Mouse (Mus musculus): ENCODE measurements around the gene Zic1.

DNA sequence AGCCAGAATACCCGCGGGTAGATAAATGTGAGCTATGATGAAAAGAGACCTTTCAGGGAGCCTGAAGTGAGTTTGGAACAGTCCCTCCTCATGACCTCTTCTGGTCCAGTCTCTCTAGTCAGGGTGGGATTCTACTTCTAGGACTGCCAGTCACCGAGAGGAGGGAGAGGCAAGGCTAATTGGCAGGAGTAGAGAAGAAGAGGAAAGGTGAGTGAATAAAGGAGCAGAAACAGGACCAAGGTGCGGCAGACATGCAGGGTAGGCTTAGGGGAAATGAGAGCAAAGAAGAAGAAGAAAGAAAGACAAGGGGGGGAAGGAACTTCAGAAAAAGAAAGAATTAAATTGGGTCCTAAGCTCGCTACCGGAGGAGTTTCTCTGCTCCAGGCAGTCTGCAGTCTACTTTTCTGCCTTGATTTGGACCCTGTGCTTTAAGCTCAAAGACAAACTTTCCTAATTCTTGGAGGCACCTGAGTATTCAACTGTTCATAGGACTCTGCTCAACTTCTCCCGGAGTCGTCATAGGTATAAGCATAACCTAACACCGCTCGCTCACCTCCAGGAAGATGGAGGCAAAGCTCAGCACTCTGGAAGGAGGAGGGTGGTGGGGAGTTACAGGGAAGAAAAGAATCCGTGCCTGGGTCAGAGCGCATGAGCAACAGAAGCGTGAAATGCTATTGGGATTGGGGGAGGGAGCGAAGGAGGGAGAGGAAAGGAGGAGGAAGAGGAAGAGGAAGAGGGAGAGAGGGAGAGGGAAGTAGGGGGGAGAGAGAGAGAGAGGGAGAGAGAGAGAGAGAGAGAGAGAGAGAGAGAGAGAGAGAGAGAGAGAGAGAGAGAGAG is 11.6 kb upstream of the Zic1 start:
- TF ChIP-seq CTCF (IDR thresholded peaks at IDR 0.05; ENCODE audit: low read depth), result no peak
- no peak for TF ChIP-seq EP300 (IDR thresholded peaks at IDR 0.05; ENCODE audit: low read depth)
